Mouse (Mus musculus): Measurements from ENCODE around the gene Glrx. TPM values are rescaled to one million over a fixed set of nuclear protein-coding genes. Genes with fewer than 3 reads are reported as not detected.
"Not testable (repeated sequence)": the region's sequence is repeated elsewhere in the genome, so short reads cannot be mapped to it uniquely, and the experiment has no call there.

Gene Glrx
- polyA plus RNA-seq, 1 experiment from 2014 or later: 131 TPM

DNA sequence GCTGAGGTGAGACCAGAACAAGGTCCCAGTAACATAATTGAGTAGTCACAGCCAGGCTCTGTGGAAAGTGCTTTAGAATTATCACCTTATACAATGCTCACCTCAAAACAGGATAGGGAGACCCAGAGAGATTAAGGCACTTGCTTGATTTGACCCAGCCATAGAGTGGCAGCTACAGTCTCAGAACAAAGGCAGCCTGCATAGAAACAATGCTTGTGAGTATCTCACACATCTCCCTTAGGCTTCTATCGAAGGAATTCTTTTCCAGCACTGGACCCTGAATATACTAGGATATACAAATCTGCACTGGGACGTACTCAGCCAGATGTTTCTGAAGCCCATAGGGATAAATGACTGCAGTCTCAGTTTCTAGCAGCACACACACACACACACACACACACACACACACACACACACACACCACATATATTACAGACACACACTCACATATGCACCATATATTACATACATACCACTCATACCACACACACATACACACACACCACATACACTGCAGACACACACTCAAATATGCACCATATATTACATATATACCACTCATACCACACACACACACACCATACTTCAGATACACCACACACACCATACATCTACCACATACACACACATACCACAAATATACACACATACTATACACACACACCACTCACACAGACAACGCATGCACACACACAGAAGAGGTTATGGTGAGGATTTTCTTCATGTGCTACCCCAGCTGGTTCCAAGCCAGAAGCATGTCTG is 20.5 kb upstream of the Glrx start:
- Histone ChIP-seq H3K27me3 (no peaks in the 10 kb centered on the region), H3K4me3 (no peak overlapping the region), H3K9ac (no peak overlapping the region), H3K9me3 (replicated peaks) (no peaks in the 10 kb centered on the region), H3K36me3 (no peaks in the 10 kb centered on the region), H3K4me1 (replicated peaks) (no peaks in the 10 kb centered on the region), H3K4me2 (no peak overlapping the region), H3K27ac (no peak overlapping the region)
- 74% methylated on average over 3 of the region's 3 CpGs for WGBS
- ATAC-seq (replicated peaks; ENCODE audit: insufficient number of reproducible peaks, insufficient read depth, low FRiP score, low read depth): no peak

DNA sequence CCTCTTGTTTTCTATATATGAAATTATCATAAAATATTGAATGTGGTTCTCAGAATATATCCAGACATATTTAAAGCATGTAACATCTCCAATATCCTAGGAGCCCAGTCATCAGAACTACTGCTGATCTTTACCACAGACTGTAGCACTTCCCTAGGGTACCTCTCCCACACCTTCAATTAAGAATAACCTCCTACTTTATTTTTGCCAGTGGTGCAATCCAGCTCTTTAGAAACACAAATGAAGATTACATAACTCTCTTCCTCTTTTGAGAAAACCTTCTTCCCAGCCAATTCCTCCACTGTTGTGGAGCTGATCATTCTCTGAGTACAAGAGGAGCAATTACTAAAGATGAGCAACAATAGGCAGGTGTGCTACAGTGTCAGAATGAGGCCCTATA is 19.8 kb upstream of the Glrx start:
- H3K9me3 ChIP-seq (replicated peaks): no peaks in the 10 kb centered on the region
- no peaks in the 10 kb centered on the region for H3K27me3 ChIP-seq
- no peak overlapping the region for H3K9ac ChIP-seq
- no peaks in the 10 kb centered on the region for H3K36me3 ChIP-seq
- no peak overlapping the region for H3K27ac ChIP-seq
- no peak overlapping the region for H3K4me2 ChIP-seq
- no peaks in the 10 kb centered on the region for H3K4me1 ChIP-seq (replicated peaks)
- no peak for ATAC-seq (replicated peaks; ENCODE audit: insufficient number of reproducible peaks, insufficient read depth, low FRiP score, low read depth)
- no peak overlapping the region for H3K4me3 ChIP-seq

DNA sequence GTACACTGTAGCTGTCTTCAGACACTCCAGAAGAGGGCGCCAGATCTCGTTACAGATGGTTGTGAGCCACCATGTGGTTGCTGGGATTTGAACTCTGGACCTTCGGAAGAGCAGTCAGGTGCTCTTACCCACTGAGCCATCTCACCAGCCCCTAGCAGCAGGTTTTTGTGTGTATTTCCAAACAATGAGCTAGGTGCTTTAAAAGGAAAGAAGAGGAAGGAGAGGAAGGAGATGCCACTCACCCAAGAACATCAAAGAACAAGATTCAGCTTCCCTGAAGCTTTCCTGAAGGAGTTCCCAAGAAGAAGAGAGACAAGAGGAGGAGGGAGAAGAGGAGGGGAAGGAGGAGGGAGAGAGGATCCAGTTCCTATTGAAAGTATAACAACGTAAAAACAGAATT is 17.3 kb upstream of the Glrx start:
- not testable (repeated sequence) for H3K36me3 ChIP-seq; H3K27me3 ChIP-seq; H3K4me3 ChIP-seq; ATAC-seq (replicated peaks; ENCODE audit: insufficient number of reproducible peaks, insufficient read depth, low FRiP score, low read depth); H3K9me3 ChIP-seq (replicated peaks); H3K27ac ChIP-seq; H3K4me2 ChIP-seq; H3K4me1 ChIP-seq (replicated peaks); H3K9ac ChIP-seq
- WGBS: 85% methylated on average over 4 of the region's 4 CpGs

DNA sequence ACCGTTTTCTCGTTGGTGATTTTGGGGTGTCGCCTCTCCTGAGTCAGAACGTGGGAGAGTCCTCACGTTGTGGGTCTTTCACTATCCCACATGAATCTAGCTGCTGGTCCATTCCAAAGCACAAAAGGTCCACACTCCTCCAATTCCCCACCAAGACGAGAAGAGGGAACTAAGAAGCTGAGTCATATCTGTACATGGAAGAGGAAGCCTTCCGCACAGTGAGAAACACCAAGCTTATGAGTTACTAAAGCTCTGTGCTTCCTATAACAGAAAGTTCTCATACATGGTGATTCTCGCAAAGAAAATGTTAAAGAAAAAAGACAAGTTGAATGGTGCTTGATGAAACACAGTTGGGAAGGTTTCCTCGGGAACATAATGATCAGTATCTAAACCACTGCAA is 16.5 kb upstream of the Glrx start:
- H3K4me1 ChIP-seq (replicated peaks): no peaks in the 10 kb centered on the region
- ATAC-seq (replicated peaks; ENCODE audit: insufficient number of reproducible peaks, insufficient read depth, low FRiP score, low read depth): no peak
- no peak overlapping the region for H3K27ac ChIP-seq
- H3K4me2 ChIP-seq: no peak overlapping the region
- H3K9me3 ChIP-seq (replicated peaks): no peaks in the 10 kb centered on the region
- no peaks in the 10 kb centered on the region for H3K27me3 ChIP-seq
- no peak overlapping the region for H3K9ac ChIP-seq
- H3K36me3 ChIP-seq: no peaks in the 10 kb centered on the region
- WGBS: 81% methylated on average over 9 of the region's 9 CpGs
- H3K4me3 ChIP-seq: no peak overlapping the region

GRCm38 (mm10) chr13:75824611-75825319 is 14.9 kb upstream of the Glrx start:
- 71% methylated on average over 5 of the region's 5 CpGs for WGBS

GRCm38 (mm10) chr13:75825388-75825787 is 14.3 kb upstream of the Glrx start:
- Histone ChIP-seq H3K4me3 (no peak overlapping the region), H3K27ac (no peak overlapping the region), H3K4me2 (no peak overlapping the region), H3K27me3 (no peaks in the 10 kb centered on the region), H3K36me3 (no peaks in the 10 kb centered on the region), H3K9me3 (replicated peaks) (no peaks in the 10 kb centered on the region), H3K9ac (no peak overlapping the region), H3K4me1 (replicated peaks) (no peaks in the 10 kb centered on the region)
- no peak for ATAC-seq (replicated peaks; ENCODE audit: insufficient number of reproducible peaks, insufficient read depth, low FRiP score, low read depth)
- WGBS: 76% methylated on average over 1 of the region's 1 CpGs

More at GRCm38 (mm10) chr13:75824611-75825319, 14.9 kb upstream of the Glrx start:
- H3K27me3 ChIP-seq: no peaks in the 10 kb centered on the region
- no peaks in the 10 kb centered on the region for H3K36me3 ChIP-seq
- no peaks in the 10 kb centered on the region for H3K9me3 ChIP-seq (replicated peaks)
- H3K4me2 ChIP-seq: no peak overlapping the region
- no peak overlapping the region for H3K27ac ChIP-seq
- H3K4me3 ChIP-seq: no peak overlapping the region
- H3K9ac ChIP-seq: no peak overlapping the region
- no peak for ATAC-seq (replicated peaks; ENCODE audit: insufficient number of reproducible peaks, insufficient read depth, low FRiP score, low read depth)
- no peaks in the 10 kb centered on the region for H3K4me1 ChIP-seq (replicated peaks)

DNA sequence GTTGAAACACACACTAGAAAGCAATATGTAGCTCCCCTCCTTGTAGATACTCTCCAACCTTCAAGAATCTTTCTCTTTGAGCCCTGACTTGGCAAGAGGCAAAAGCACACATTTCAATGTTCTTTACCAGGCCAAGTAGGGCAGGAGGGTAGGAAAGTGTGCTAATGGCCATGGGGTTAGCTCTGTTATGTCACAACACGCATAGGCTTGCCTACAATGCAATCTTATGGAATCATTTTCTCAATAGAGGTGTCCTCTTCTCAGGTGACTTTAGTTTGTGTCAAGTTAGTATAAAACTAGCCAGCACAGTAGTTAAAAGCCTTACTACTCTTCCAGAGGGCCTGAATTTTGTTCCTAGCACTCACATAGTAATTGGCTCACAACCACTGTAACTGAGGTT is 9.0 kb upstream of the Glrx start:
- Histone ChIP-seq H3K4me3 (no peak overlapping the region), H3K4me1 (replicated peaks) (peaks cover 10% of the 10 kb centered on the region), H3K4me2 (no peak overlapping the region), H3K27ac (no peak overlapping the region), H3K27me3 (no peaks in the 10 kb centered on the region), H3K36me3 (no peaks in the 10 kb centered on the region), H3K9ac (no peak overlapping the region), H3K9me3 (replicated peaks) (no peaks in the 10 kb centered on the region)
- WGBS: 80% methylated on average over 1 of the region's 1 CpGs
- ATAC-seq (replicated peaks; ENCODE audit: insufficient number of reproducible peaks, insufficient read depth, low FRiP score, low read depth): no peak

- Histone ChIP-seq H3K27me3 (no peaks in the 10 kb centered on the region), H3K4me3 (no peak overlapping the region), H3K36me3 (no peaks in the 10 kb centered on the region), H3K9ac (no peak overlapping the region), H3K4me1 (replicated peaks) (peaks cover 10% of the 10 kb centered on the region), H3K4me2 (no peak overlapping the region), H3K27ac (no peak overlapping the region), H3K9me3 (replicated peaks) (no peaks in the 10 kb centered on the region)
- 78% methylated on average over 6 of the region's 6 CpGs for WGBS
- ATAC-seq (replicated peaks; ENCODE audit: insufficient number of reproducible peaks, insufficient read depth, low FRiP score, low read depth): no peak
These were observed 8.0 kb upstream of the Glrx start for GRCm38 (mm10) chr13:75831710-75832109.

- peaks cover 10% of the 10 kb centered on the region for H3K4me1 ChIP-seq (replicated peaks)
- H3K4me2 ChIP-seq: no peak overlapping the region
- no peaks in the 10 kb centered on the region for H3K36me3 ChIP-seq
- no peak overlapping the region for H3K27ac ChIP-seq
- no peak overlapping the region for H3K4me3 ChIP-seq
- H3K9ac ChIP-seq: no peak overlapping the region
- no peaks in the 10 kb centered on the region for H3K9me3 ChIP-seq (replicated peaks)
- ATAC-seq (replicated peaks; ENCODE audit: insufficient number of reproducible peaks, insufficient read depth, low FRiP score, low read depth): no peak
- H3K27me3 ChIP-seq: no peaks in the 10 kb centered on the region
These were observed 7.0 kb upstream of the Glrx start for GRCm38 (mm10) chr13:75832697-75833096.

DNA sequence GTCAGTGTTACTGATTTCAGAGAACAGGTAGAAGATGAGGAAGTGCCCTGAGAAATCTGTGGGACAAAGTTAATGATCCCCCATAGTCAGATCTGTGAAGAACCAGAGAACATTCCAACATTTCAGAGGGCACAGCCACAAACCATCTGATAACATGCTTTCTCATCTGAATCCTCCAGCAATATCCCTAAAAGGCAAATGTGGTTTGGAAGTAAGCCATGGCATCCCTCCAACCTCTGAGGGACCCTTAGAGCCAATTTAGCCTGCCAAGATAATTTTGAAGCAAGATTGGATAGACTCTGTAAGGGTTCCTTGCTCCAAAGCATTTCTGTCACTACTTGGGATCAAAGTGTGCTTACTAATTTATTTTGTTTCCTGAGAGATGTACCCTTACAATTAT is 6.2 kb upstream of the Glrx start:
- H3K36me3 ChIP-seq: no peaks in the 10 kb centered on the region
- no peaks in the 10 kb centered on the region for H3K27me3 ChIP-seq
- H3K4me1 ChIP-seq (replicated peaks): peaks cover 10% of the 10 kb centered on the region
- no peak overlapping the region for H3K4me2 ChIP-seq
- no peaks in the 10 kb centered on the region for H3K9me3 ChIP-seq (replicated peaks)
- no peak overlapping the region for H3K4me3 ChIP-seq
- H3K27ac ChIP-seq: no peak overlapping the region
- no peak overlapping the region for H3K9ac ChIP-seq
- ATAC-seq (replicated peaks; ENCODE audit: insufficient number of reproducible peaks, insufficient read depth, low FRiP score, low read depth): no peak

- 57% methylated on average over 2 of the region's 2 CpGs for WGBS
- Histone ChIP-seq H3K36me3 (no peaks in the 10 kb centered on the region), H3K4me1 (replicated peaks) (peaks cover 17% of the 10 kb centered on the region), H3K9ac (no peak overlapping the region), H3K4me2 (no peak overlapping the region), H3K27ac (no peak overlapping the region), H3K27me3 (no peaks in the 10 kb centered on the region), H3K4me3 (no peak overlapping the region), H3K9me3 (replicated peaks) (no peaks in the 10 kb centered on the region)
- no peak for ATAC-seq (replicated peaks; ENCODE audit: insufficient number of reproducible peaks, insufficient read depth, low FRiP score, low read depth)
These were observed 4.2 kb upstream of the Glrx start for GRCm38 (mm10) chr13:75835461-75835860.

- no peak for ATAC-seq (replicated peaks; ENCODE audit: insufficient number of reproducible peaks, insufficient read depth, low FRiP score, low read depth)
- peaks cover 34% of the 10 kb centered on the region for H3K4me1 ChIP-seq (replicated peaks)
- WGBS: 83% methylated on average over 4 of the region's 4 CpGs
These were observed 1.2 kb upstream of the Glrx start for GRCm38 (mm10) chr13:75838506-75838905.

More at GRCm38 (mm10) chr13:75838506-75838905, 1.2 kb upstream of the Glrx start:
- H3K4me3 ChIP-seq: no peak overlapping the region
- H3K36me3 ChIP-seq: no peaks in the 10 kb centered on the region
- no peaks in the 10 kb centered on the region for H3K9me3 ChIP-seq (replicated peaks)
- no peaks in the 10 kb centered on the region for H3K27me3 ChIP-seq
- H3K9ac ChIP-seq: no peak overlapping the region
- no peak overlapping the region for H3K4me2 ChIP-seq
- H3K27ac ChIP-seq: no peak overlapping the region
